Mouse (Mus musculus): Measurements from ENCODE around the gene Ppara.

Ppara gene

DNA sequence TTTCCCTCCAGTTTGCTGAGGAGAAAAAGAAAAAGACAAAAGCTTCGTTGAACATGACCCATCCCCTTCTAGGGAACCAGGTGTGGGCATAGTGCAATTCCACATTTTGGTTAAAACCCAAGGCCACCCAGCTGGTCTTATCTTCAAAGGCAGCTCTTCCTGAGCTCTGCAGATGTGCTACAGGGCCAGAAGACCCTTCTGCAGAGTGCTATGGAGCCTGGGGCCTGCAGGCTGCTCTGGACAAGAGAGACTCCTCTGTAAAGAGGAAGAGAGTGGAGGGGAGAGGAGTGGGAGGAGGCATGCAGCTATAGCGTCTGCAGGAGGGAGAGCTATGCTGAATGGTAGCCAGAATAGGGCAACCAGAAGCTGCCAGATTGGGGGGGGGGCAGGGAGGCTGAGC lies 4.8 kb upstream of the Ppara start:
- DNase-seq, result no peak

- DNase-seq, result no peak
These were observed 2.7 kb upstream of the Ppara start for GRCm38 (mm10) chr15:85731885-85732603.

DNA sequence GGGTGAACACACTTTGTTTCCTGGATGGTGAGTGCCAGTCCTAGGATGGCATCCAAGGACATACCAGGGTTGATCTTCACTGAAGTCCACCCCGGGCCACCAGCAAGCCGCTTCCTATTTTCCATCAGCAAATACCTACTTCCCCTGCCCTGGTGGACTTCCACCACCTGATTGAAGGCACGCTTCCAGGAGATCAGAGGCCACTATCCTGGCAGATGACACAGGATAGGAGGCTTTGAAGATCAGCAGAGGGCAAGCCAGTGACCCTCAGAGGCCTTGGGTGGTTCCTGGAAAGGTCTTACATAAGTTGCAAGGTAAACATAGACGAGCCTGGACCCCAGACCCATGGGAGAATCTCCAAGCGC lies 2.2 kb upstream of the Ppara start:
- DNase-seq, result no peak

- DNase-seq, result no peak
These were observed 1.1 kb upstream of the Ppara start for GRCm38 (mm10) chr15:85733686-85734085.

- DNase-seq, result no peak
These were observed 635 bp upstream of the Ppara start for GRCm38 (mm10) chr15:85734148-85734547.

GRCm38 (mm10) chr15:85735063-85735835 lies 466 bp downstream of the Ppara start:
- DNase-seq, result peak; percentile 90

- DNase-seq, result no peak
These were observed 1.0 kb downstream of the Ppara start for GRCm38 (mm10) chr15:85735836-85736190.

DNA sequence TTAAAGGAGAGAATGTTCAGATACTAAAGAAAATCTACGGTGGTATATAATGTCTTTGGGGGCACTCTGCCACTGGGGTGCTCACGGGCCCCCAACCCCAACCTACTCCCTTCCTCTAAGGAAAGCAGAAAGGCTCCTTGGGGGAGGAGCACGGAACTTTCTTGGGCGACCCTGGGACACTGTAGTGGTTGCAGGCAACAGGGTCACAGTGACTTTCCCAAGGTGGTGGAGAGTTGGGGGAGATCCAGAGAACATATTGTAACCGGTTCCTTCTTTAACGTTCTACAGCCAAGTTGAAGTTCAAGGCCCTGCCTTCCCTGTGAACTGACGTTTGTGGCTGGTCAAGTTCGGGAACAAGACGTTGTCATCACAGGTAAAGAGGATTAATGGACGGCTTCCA lies 1.7 kb downstream of the Ppara start:
- DNase-seq, result no peak

DNA sequence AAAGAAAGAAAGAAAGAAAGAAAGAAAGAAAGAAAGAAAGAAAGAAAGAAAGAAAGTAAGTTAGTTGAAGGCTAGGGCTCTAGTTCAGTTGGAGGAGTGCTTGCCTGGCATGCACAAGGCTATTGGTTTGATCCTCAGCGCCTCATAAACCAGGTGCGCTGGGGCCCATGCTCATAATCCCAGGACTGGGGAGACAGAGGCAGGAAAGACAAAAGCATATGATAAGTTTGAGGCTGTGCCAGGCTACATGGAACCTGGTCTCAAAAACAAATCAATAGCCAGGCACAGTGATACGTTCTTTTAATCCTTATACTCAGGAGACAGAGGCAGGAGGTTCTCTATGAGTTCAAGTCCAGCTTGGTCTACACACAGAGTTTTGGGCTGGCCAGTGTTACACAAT lies 3.6 kb downstream of the Ppara start:
- DNase-seq, result no peak

GRCm38 (mm10) chr15:85738939-85739338 lies 4.2 kb downstream of the Ppara start:
- no peak for DNase-seq

- no peak for DNase-seq
These were observed 7.8 kb downstream of the Ppara start for GRCm38 (mm10) chr15:85742608-85743007.

- DNase-seq, result no peak
These were observed 9.2 kb downstream of the Ppara start for GRCm38 (mm10) chr15:85743946-85744345.

DNA sequence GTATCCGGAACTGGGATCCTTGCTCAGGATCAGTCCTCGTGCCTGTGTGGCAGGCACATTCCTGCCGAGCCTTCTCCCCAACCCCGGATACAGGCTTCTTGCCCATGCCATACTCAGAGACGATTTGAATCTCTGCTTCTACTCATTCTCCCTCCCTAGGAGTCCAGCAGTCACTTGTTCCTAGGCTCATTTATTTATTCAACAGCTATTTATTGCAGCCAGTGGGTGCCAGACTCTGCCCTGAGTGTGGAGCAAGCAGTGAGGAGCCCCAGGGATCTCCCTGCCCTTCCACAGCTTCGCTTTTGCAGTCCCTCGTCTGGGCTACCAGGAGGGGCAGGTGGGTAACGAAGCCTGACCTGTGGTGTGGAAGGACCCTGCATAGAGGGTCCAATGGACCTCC lies 11.4 kb downstream of the Ppara start:
- DNase-seq, result no peak

- DNase-seq, result peak; percentile 29
These were observed 11.9 kb downstream of the Ppara start for GRCm38 (mm10) chr15:85746671-85747070.

GRCm38 (mm10) chr15:85747951-85748350 lies 13.2 kb downstream of the Ppara start:
- DNase-seq, result no peak

DNA sequence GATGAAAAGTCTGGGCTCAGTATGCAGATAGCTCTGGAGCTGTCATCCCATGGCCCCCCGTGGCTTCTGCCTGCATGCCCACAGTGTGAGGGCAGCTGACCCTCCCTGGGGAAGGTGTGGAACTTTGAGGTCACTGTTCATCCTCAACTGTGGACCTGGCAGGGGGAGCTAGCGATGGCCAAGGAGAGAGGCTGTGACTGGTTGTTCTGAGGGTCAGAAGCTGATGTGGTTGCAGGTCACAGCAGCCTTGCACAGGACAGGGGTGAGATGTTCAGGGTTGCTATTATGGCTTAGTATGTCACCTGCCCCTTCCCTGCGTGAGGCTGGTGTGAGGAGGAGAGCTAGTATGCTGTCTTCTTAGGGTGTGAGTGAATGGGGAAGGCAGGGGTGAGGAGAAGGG lies 13.7 kb downstream of the Ppara start:
- no peak for DNase-seq

DNA sequence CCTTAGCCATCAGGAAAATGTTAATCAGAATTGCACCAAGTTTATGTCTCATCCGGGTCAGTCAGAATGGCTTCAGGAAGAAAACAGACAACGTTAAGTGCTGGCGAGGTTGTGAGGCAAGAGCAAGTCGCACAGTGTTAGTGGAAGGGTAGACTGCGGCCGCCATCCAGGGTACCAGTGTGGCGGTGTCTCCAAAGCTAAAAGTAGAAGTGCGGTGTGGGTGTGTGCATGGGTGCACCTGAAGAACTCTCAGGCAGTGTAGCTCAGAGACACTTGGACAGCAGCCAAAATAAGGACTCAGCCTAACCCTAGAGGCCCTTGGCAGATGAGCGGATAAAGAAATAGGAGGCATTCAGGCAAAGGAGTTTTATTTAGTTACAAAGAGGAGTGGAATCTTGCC lies 14.4 kb downstream of the Ppara start:
- DNase-seq, result no peak

DNA sequence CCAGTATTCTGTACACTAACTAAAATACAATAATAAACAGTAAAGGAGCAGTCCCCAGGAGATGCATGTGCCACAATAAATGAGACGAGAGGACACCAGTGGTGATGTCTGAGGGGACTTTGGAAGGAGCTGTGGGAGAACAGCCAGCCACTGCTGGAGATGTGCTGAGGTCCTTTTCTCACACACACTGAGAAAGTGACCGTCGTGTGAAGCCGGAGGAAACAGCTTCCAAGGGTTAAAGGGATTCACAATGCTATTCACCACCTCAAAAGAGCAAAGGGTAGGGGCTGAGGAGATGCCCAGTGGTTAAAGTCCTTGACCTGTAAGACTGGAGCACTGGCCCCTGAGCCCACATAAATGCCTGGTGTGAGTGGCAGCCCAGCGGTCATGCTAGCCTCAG lies 15.3 kb downstream of the Ppara start:
- DNase-seq, result no peak

DNA sequence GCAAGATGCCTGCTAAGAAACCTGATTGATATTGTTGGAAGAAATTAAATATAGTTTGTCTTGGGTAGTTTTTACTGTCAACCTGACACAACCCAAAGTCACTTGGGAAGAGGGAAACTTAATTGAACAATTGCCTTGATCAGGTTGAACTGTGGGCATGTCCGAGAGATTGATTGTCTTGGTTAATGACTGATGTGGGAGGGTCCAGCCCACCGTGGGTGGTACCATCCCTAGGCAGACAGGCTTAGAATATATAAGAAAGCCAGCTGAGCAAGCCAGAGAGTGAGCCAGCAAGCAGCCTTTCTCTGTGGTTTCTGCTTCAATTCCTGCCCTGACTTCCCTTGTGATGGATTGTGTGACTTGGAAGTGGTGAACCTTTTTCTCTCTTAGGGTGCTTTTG lies 17.9 kb downstream of the Ppara start:
- no peak for DNase-seq

GRCm38 (mm10) chr15:85754033-85754650 lies 19.4 kb downstream of the Ppara start:
- DNase-seq, result no peak

DNA sequence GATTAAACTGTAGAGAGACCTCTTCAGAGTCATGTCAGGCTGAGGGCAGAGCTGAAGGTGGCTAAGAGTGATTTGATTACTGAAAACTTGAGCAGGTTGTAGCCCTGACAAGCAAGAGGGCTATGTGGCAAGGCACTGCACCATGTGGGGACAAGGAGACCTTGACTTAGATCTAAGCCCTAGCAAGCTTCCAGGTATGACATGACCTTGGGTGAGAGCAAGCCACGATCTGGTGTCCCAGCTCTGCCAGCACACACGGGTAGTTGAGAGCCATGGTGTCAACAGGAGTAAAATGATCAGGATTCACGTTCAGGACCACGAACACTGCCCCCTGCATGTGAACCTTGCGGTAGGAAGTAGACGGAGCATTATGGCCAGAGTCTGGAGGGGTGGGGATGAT lies 20.4 kb downstream of the Ppara start:
- DNase-seq, result no peak

DNA sequence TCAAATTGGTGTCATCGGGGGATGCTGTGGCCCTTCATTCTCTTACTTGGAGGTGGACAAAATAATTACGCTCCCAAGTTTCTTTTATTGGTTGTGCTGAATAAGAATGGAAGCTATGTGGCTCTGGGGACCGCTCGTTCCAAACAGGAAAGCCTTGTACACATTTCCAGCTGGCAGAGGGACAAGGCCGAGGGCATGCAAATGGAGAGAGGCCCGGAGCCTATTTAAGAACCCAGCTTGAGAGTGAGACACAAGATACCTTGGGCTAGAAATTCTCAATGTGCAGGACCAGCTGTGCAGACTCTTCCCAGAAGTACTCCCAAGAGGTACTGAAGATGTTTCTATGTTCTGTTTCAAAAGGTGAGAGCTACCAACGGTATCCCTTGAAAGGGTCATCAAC lies 21.8 kb downstream of the Ppara start:
- no peak for DNase-seq

DNA sequence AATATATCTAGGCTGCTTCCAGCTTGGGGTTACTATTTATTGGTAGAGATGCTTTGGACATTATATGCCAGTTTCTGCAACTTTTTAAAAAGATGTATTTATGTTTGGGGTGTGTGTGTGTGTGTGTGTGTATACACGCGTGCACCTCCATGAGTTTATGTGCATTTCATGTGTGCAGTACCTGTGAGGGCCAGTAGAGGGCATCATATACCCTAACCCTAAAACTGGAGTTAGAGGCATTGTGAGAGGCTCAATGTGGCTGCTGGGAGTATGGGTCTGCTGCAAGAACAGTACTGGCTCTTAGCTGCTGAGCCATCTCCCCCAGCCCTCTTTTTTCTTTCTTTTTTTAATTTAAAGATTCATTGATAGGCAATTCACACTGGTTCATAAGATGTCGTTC lies 23.0 kb downstream of the Ppara start:
- DNase-seq, result no peak

GRCm38 (mm10) chr15:85762761-85763160 lies 28.0 kb downstream of the Ppara start:
- DNase-seq, result no peak

Measured in retina, postnatal 1 day (tissue).